Mouse (Mus musculus) intestine, postnatal 0 days (tissue): ENCODE measurements around the gene Pds5a. TPM values are rescaled to one million over a fixed set of nuclear protein-coding genes. Genes with fewer than 3 reads are reported as not detected.
"Not testable (repeated sequence)": the region's sequence is repeated elsewhere in the genome, so short reads cannot be mapped to it uniquely, and the experiment has no call there.

Experiments
- ATAC-seq: fragments of 200-750 bp; cut with Nextera tagmentation; 2 replicates; pipeline ENCODE4 v1.8.0; 2017; ENCODE audit warnings: mild to moderate bottlenecking, moderate TSS enrichment, moderate library complexity
- H3K27ac ChIP-seq: fragments of 300-500 bp; sonication (generic); 2 replicates; pipeline ENCODE4 v1.5.1; 2014; ENCODE audit warnings: mild to moderate bottlenecking, low read depth, low read length, moderate library complexity
- H3K27me3 ChIP-seq: fragments of 300-500 bp; sonication (generic); replicated peaks from 2 replicates; pipeline ENCODE4 v1.6.1; 2014; ENCODE audit warnings: low read length, mixed read lengths; ENCODE audit not compliant: control insufficient read depth, insufficient read depth
- H3K36me3 ChIP-seq: fragments of 300-500 bp; sonication (generic); 2 replicates; pipeline ENCODE4 v1.6.1; 2014; ENCODE audit warnings: mild to moderate bottlenecking, moderate library complexity; ENCODE audit not compliant: control insufficient read depth, insufficient read depth
- H3K4me1 ChIP-seq: fragments of 300-500 bp; sonication (generic); replicated peaks from 2 replicates; pipeline ENCODE4 v1.6.1; 2014; ENCODE audit warnings: antibody characterized with exemption, low read length, mixed read lengths; ENCODE audit not compliant: control insufficient read depth, insufficient read depth
- H3K4me2 ChIP-seq: fragments of 300-500 bp; sonication (generic); replicated peaks from 2 replicates; pipeline ENCODE4 v1.6.1; 2014; ENCODE audit warnings: low read depth, mild to moderate bottlenecking, moderate library complexity
- H3K4me3 ChIP-seq: fragments of 300-500 bp; sonication (generic); 2 replicates; pipeline ENCODE4 v1.5.1; 2014; ENCODE audit warnings: low read depth, low read length
- H3K9ac ChIP-seq: fragments of 300-500 bp; sonication (generic); 2 replicates; pipeline ENCODE4 v1.6.1; 2014; ENCODE audit warnings: mild to moderate bottlenecking, low read depth, low read length
- H3K9me3 ChIP-seq: fragments of 300-500 bp; sonication (generic); 2 replicates; pipeline ENCODE4 v1.6.1; 2016; ENCODE audit warnings: mixed run types; ENCODE audit not compliant: control insufficient read depth
- CTCF ChIP-seq: sonication (generic); IDR thresholded peaks from 2 replicates; pipeline ENCODE4 v1.5.1; 2016; ENCODE audit warnings: low read depth, mild to moderate bottlenecking, control low read depth, antibody characterized with exemption, moderate library complexity
- WGBS: fragments of 180-500 bp; shearing (Covaris S2); extraction: QIAGEN DNeasy Blood & Tissue Kit; methylation state at CpG from one replicate; pipeline ENCODE4 v1.1.7; 2014; 5-methylcytosine and 5-hydroxymethylcytosine counted together
- polyA plus RNA-seq: library from polyadenylated mRNA; unstranded; fragments of >200 nt; fragmentation: Nextera tagmentation; extraction: Ambion mirVana; gene quantifications from 2 replicates; pipeline ENCODE4 v1.2.1, GENCODE M21; 2015

The Pds5a gene
- polyA plus RNA-seq, 1 experiment from 2014 or later: 21.1 TPM

DNA sequence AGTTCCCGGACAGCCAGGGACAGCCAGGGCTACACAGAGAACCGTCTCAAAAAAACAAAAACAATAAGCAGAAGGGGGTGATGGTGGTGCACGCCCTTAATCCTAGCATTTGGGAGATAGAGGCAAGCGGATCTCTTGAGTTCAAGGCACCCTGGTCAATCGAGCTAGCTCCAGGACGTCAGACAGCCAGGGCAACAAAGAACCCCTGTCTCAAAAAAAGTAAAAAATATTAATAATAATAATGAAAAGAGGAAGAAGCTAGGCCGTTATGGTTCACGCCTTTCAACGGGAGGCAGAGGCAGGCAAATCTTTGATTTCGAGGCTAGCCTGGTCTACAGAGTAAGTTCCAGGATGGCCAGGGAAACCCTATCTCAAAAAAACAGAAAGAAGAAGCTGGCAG lies 1.1 kb upstream of the Pds5a start:
- no peaks in the 10 kb centered on the region for H3K36me3 ChIP-seq
- H3K9me3 ChIP-seq: no peaks in the 10 kb centered on the region
- H3K27me3 ChIP-seq: no peaks in the 10 kb centered on the region
- TF ChIP-seq CTCF: no peak
- H3K4me2 ChIP-seq: peak overlapping the region; percentile 84
- H3K27ac ChIP-seq: peak overlapping the region; percentile 97; the same call in 1 of the 2 replicates
- H3K9ac ChIP-seq: peak overlapping the region; percentile 96; the same call in 1 of the 2 replicates
- WGBS: 69% methylated on average over 10 of the region's 10 CpGs
- H3K4me1 ChIP-seq: 0 out of 2 replicates have a peak, but pooled peaks cover 3% of the 10 kb centered on the region
- H3K4me3 ChIP-seq: peak overlapping the region; percentile 98
- no peak for ATAC-seq

DNA sequence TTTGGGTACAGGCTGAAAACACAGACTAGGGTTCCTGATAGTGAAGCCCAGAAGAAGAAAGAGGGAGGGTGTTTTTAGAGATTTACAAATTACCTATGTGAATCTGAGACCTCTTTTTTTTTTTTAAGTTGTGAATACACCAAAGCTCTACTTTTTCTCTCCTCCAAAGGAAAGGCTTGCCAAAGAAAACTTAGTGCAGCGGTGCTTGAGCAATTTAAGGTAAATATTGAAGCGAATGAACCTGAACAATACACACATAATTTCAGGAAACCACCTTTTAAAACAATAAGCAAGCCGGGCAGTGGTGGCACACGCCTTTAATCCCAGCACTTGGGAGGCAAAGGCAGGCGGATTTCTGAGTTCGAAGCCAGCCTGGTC lies 675 bp upstream of the Pds5a start:
- Histone ChIP-seq H3K27ac (peak overlapping the region; percentile 97), H3K9me3 (no peaks in the 10 kb centered on the region), H3K4me1 (0 out of 2 replicates have a peak, but pooled peaks cover 3% of the 10 kb centered on the region), H3K36me3 (no peaks in the 10 kb centered on the region), H3K4me3 (peak overlapping the region; percentile 98), H3K9ac (peak overlapping the region; percentile 96), H3K27me3 (no peaks in the 10 kb centered on the region), H3K4me2 (peak overlapping the region; percentile 84)
- TF ChIP-seq CTCF: no peak
- ATAC-seq: no peak
- 10% methylated on average over 6 of the region's 6 CpGs for WGBS

DNA sequence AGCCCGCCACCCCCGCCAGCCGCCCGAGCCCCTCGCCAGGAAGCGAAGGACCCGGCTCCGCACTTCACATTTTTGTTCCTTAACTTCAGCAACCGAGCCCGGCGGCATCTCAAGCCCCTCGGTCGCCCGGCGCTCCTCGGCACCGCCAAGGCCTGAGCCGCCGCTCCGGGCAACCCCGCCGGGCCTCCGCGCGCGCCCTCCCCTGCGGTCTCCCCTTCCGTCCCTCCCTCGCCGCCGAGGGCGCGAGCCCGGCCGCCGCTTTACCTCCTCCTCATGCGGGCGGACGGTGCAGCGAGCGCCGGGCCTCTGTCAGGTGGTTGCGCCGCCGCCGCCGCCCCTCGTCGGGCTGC lies 612 bp downstream of the Pds5a start:
- WGBS: under 1% methylated on average over 39 of the region's 49 CpGs
- H3K9ac ChIP-seq: peak overlapping the region; percentile 96
- TF ChIP-seq CTCF: no peak
- H3K27ac ChIP-seq: peak overlapping the region; percentile 97
- H3K4me3 ChIP-seq: peak overlapping the region; percentile 98
- H3K9me3 ChIP-seq: no peaks in the 10 kb centered on the region
- ATAC-seq: peak; percentile 49
- 0 out of 2 replicates have a peak, but pooled peaks cover 3% of the 10 kb centered on the region for H3K4me1 ChIP-seq
- no peaks in the 10 kb centered on the region for H3K36me3 ChIP-seq
- H3K27me3 ChIP-seq: no peaks in the 10 kb centered on the region
- peak overlapping the region; percentile 84 for H3K4me2 ChIP-seq

DNA sequence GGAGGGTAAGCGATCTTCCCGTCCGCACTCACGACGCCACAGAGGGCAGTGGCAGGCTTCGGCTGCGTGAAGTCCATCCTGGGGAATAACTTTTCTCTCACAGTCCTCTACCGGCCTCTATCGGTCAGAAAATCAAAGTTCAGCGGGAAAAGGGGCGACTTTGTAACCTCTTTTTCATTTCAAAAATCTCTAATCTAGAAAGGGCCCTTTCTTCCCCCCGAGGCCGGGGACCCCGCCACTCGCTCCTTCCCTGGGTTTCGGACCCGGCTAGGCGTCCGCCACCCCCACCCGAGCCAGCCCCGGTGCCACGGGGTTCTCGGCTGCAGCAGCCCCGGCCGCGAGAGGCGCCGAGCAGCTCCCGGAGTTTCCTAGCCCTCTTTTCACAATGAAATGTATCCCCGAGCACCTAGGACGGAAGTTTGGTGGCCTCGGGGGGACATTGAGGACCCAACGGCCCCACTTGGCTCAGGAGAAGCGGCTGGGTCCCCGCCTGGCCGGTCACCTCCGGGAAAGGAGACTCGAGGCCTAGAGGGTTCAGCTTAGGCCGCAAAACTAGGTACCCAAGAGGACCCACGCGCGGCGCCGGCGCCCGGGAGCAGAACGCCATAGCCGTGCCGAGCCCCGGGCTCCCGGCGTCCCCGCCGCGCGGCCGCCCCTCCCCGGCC lies 1.1 kb downstream of the Pds5a start:
- H3K4me3 ChIP-seq: peak overlapping the region; percentile 98
- under 1% methylated on average over 57 of the region's 58 CpGs for WGBS

DNA sequence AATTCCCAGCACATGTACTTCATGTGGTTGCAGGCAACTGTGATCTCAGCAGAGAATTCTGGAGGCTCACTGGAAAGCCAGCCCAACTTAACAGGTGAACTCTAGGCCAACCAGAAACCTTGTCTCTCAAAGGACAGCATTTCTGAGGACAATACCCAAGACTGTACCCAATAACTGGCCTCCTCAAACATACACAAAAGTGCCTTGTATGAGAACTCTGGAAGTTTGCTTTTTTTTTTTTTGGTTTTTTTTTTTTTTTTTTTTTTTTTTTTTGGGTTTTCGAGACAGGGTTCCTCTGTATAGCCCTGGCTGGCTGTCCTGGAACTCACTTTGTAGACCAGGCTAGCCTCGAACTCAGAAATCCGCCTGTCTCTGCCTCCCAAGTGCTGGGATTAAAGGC lies 4.0 kb downstream of the Pds5a start:
- H3K9me3 ChIP-seq, H3K27me3 ChIP-seq, H3K4me3 ChIP-seq, H3K27ac ChIP-seq, H3K4me2 ChIP-seq, H3K4me1 ChIP-seq, H3K9ac ChIP-seq, ATAC-seq: not testable (repeated sequence)
- WGBS: 88% methylated on average over 2 of the region's 3 CpGs
- peaks cover 14% of the 10 kb centered on the region for H3K36me3 ChIP-seq

More for the DNA sequence above, 1.1 kb downstream of the Pds5a start:
- H3K27ac ChIP-seq: peak overlapping the region; percentile 97
- H3K9ac ChIP-seq: peak overlapping the region; percentile 96
- peak; percentile 91 for TF ChIP-seq CTCF
- H3K4me1 ChIP-seq: 0 out of 2 replicates have a peak, but pooled peaks cover 3% of the 10 kb centered on the region
- H3K27me3 ChIP-seq: no peaks in the 10 kb centered on the region
- peak overlapping the region; percentile 84 for H3K4me2 ChIP-seq
- no peaks in the 10 kb centered on the region for H3K9me3 ChIP-seq
- ATAC-seq: peak; percentile 27; the same call in 1 of the 2 replicates
- H3K36me3 ChIP-seq: no peaks in the 10 kb centered on the region

DNA sequence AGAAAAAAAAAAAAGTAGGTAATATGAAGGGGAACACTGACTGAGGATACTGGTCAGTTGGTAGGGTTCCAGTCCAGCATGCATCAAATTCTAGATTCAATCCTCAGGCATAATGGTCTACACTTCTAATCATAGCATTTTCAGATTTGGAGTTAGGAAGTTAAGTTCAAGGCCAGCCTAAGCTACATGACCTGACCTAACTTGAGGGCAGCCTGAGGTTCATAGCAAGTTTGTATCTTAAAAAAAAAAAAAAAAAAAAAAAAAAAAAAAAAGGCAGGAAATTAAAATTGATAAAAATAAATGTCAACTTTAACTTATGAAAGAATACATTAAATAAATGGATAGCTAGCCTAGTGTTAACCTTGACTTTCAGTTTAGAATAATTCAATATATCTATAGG lies 5.1 kb downstream of the Pds5a start:
- no peak for TF ChIP-seq CTCF
- Histone ChIP-seq H3K9ac (no peak overlapping the region), H3K4me1 (0 out of 2 replicates have a peak, but pooled peaks cover 3% of the 10 kb centered on the region), H3K4me2 (no peak overlapping the region), H3K27me3 (no peaks in the 10 kb centered on the region), H3K4me3 (no peak overlapping the region), H3K27ac (no peak overlapping the region), H3K36me3 (peaks cover 18% of the 10 kb centered on the region), H3K9me3 (no peaks in the 10 kb centered on the region)
- ATAC-seq: no peak

DNA sequence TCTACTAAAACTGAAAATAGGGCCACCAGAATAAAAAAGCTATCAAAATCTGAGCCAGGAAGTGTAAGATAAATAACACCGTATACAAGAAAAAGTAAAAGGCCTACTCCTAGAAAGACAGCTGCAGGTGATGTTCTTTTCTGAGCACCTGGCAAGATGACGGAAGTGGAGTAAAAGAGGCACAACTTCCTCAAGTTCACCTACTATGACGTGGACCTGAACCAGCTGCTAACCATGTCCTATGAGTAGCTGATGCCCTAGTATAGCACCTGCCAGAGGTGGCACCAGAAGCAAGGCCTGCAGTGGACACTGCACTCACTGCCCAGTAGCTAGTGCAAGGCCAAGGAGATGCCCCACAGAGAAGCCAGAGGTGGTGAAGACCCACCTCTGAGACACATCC lies 9.3 kb downstream of the Pds5a start:
- 66% methylated on average over 3 of the region's 3 CpGs for WGBS
- peak overlapping the region; percentile 41; the same call in 1 of the 2 replicates for H3K27ac ChIP-seq
- TF ChIP-seq CTCF: 0 out of 2 replicates have a peak, but pooled peaks have one; percentile 11
- H3K4me2 ChIP-seq: no peak overlapping the region
- H3K9me3 ChIP-seq: no peaks in the 10 kb centered on the region
- no peak for ATAC-seq
- no peak overlapping the region for H3K4me3 ChIP-seq
- no peaks in the 10 kb centered on the region for H3K27me3 ChIP-seq
- no peak overlapping the region for H3K9ac ChIP-seq
- no peaks in the 10 kb centered on the region for H3K4me1 ChIP-seq
- peaks cover 18% of the 10 kb centered on the region for H3K36me3 ChIP-seq
